In the genomic region with DNA sequence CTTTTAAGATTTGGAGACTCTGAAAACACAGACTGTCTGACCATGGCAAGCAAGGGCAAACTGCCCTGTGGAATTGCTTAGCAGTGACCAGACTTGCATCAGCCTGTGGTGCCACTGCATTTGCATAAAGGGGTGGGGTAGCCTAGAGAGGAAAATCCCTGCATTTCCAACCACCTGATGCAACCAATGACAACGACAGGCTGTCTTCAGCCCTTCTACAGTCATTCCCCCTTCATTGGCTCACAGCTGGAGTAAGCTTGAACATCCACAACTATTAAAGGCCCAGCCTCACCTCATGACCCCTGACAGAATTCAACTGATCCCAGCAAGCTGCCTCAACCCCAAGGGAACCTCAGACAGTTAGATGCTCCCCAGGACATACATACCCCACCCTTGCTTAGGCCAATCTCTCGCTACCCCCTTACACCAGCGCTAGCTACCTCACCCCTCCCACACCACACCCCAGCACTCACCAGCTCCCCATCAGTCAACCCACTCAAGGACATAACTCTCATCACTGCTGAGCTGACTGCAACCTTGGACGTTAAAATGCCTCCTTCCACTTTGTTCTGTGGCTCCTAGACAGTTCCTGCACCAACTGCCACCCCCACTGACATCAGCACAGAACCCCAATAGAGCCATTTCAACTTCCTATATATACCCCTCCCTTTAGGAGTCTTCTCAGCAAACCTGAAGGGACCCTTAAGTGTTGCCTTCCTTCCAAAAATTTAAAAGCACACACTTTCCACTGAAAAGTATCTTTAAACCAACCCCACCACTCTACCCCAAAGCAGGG, we compare ENCODE assay signal across 8 mouse cellular contexts. TPM values are rescaled to one million over a fixed set of nuclear protein-coding genes. Genes with fewer than 3 reads are reported as not detected.
DNase-seq lines count a peak whose midpoint lies in the region; ATAC-seq and TF ChIP-seq lines count a peak whose summit lies in the region.

No protein-coding gene starts in this region.

- no peak for ATAC-seq in neural tube, embryonic 11.5 days (ENCODE audit: insufficient read depth, low FRiP score, low TSS enrichment)
- ATAC-seq in hindbrain, embryonic 15.5 days (ENCODE audit: low FRiP score, low read depth), result no peak
- ATAC-seq in lung, embryonic 16.5 days (ENCODE audit: low read depth), result no peak
- peak; percentile 33; the same call in 1 of the 2 replicates for ATAC-seq in stomach, postnatal 0 days (ENCODE audit: low FRiP score, low TSS enrichment)

- WGBS in neural tube, embryonic 11.5 days, result 37% methylated on average over 4 of the region's 4 CpGs
- WGBS in hindbrain, embryonic 15.5 days, result 38% methylated on average over 4 of the region's 4 CpGs
- WGBS in lung, embryonic 16.5 days, result 50% methylated on average over 4 of the region's 4 CpGs
- 37% methylated on average over 4 of the region's 4 CpGs for WGBS in stomach, postnatal 0 days

- no peak for DNase-seq in neural tube, embryonic 11.5 days (ENCODE audit: low spot score)
- no peak for DNase-seq in neural tube, embryonic 10.5 days (ENCODE audit: extremely low spot score, low spot score)
- peak; percentile 72 for DNase-seq in brain, adult 2 months (ENCODE audit: low read depth, low spot score)
- DNase-seq in stomach, postnatal 0 days (ENCODE audit: low spot score), result peak; percentile 26
- DNase-seq in right cerebral cortex, adult 2 months (ENCODE audit: low spot score in 2 of 2), result no peak
- DNase-seq in embryo, embryonic 9.5 days (ENCODE audit: extremely low spot score), result no peak

- no peak for TF ChIP-seq CTCF in stomach, postnatal 0 days (IDR thresholded peaks at IDR 0.05; ENCODE audit: low read depth)

- H3K4me1 ChIP-seq in neural tube, embryonic 11.5 days (ENCODE audit: control insufficient read depth, insufficient read depth, low read length), result peaks cover 33% of the 10 kb centered on the region
- peaks cover 56% of the 10 kb centered on the region for H3K4me1 ChIP-seq in hindbrain, embryonic 15.5 days (replicated peaks)
- H3K4me1 ChIP-seq in lung, embryonic 16.5 days (replicated peaks; ENCODE audit: control insufficient read depth, insufficient read depth, low read length), result peaks cover 49% of the 10 kb centered on the region
- H3K4me1 ChIP-seq in stomach, postnatal 0 days (replicated peaks; ENCODE audit: control insufficient read depth, insufficient read depth), result peaks cover 22% of the 10 kb centered on the region

- peak overlapping the region; percentile 49 for H3K4me3 ChIP-seq in neural tube, embryonic 11.5 days (ENCODE audit: low read depth, low read length)
- H3K4me3 ChIP-seq in hindbrain, embryonic 15.5 days, result peak overlapping the region; percentile 49
- no peak overlapping the region for H3K4me3 ChIP-seq in lung, embryonic 16.5 days (ENCODE audit: low read length)
- no peak overlapping the region for H3K4me3 ChIP-seq in stomach, postnatal 0 days (ENCODE audit: low read depth, low read length)

- peak overlapping the region; percentile 61 for H3K9ac ChIP-seq in neural tube, embryonic 11.5 days (ENCODE audit: low read length)
- H3K9ac ChIP-seq in hindbrain, embryonic 15.5 days, result peak overlapping the region; percentile 55; the same call in 1 of the 2 replicates
- no peak overlapping the region for H3K9ac ChIP-seq in lung, embryonic 16.5 days (ENCODE audit: low read length)
- H3K9ac ChIP-seq in stomach, postnatal 0 days (ENCODE audit: low read length), result peak overlapping the region; percentile 52; the same call in 1 of the 2 replicates

- H3K27me3 ChIP-seq in neural tube, embryonic 11.5 days (ENCODE audit: control insufficient read depth, insufficient read depth, low read length), result no peaks in the 10 kb centered on the region
- H3K27me3 ChIP-seq in hindbrain, embryonic 15.5 days, result no peaks in the 10 kb centered on the region
- H3K27me3 ChIP-seq in lung, embryonic 16.5 days (ENCODE audit: control insufficient read depth, insufficient read depth, low read depth, low read length), result no peaks in the 10 kb centered on the region
- no peaks in the 10 kb centered on the region for H3K27me3 ChIP-seq in stomach, postnatal 0 days (ENCODE audit: control insufficient read depth, insufficient read depth, low read length)

- peak overlapping the region; percentile 94 for H3K4me2 ChIP-seq in neural tube, embryonic 11.5 days (ENCODE audit: low read depth)
- peak overlapping the region; percentile 86 for H3K4me2 ChIP-seq in hindbrain, embryonic 15.5 days
- H3K4me2 ChIP-seq in lung, embryonic 16.5 days (ENCODE audit: low read depth, low read length), result peak overlapping the region; percentile 95; the same call in 1 of the 2 replicates
- H3K4me2 ChIP-seq in stomach, postnatal 0 days (replicated peaks; ENCODE audit: low read depth), result peak overlapping the region; percentile 72

- no peaks in the 10 kb centered on the region for H3K9me3 ChIP-seq in neural tube, embryonic 11.5 days (ENCODE audit: control insufficient read depth, low read length)
- H3K9me3 ChIP-seq in hindbrain, embryonic 15.5 days, result no peaks in the 10 kb centered on the region
- H3K9me3 ChIP-seq in lung, embryonic 16.5 days (ENCODE audit: control insufficient read depth, low read length), result no peaks in the 10 kb centered on the region
- H3K9me3 ChIP-seq in stomach, postnatal 0 days (ENCODE audit: control insufficient read depth, low read length), result no peaks in the 10 kb centered on the region

- no peak overlapping the region for H3K27ac ChIP-seq in neural tube, embryonic 11.5 days (ENCODE audit: low read depth, low read length)
- no peak overlapping the region for H3K27ac ChIP-seq in hindbrain, embryonic 15.5 days (replicated peaks)
- no peak overlapping the region for H3K27ac ChIP-seq in lung, embryonic 16.5 days (ENCODE audit: low read length)
- 0 out of 2 replicates have a peak overlapping the region, but pooled peaks have one; percentile 45 for H3K27ac ChIP-seq in stomach, postnatal 0 days (replicated peaks)

- TF ChIP-seq EP300 in stomach, postnatal 0 days (optimal IDR thresholded peaks at IDR 0.05), result no peak

- H3K36me3 ChIP-seq in neural tube, embryonic 11.5 days (ENCODE audit: control insufficient read depth, insufficient read depth, low read length), result peaks cover 30% of the 10 kb centered on the region
- peaks cover 42% of the 10 kb centered on the region for H3K36me3 ChIP-seq in hindbrain, embryonic 15.5 days
- peaks cover 38% of the 10 kb centered on the region for H3K36me3 ChIP-seq in lung, embryonic 16.5 days (ENCODE audit: control insufficient read depth, insufficient read depth, low read length)
- peaks cover 32% of the 10 kb centered on the region for H3K36me3 ChIP-seq in stomach, postnatal 0 days (ENCODE audit: control insufficient read depth, insufficient read depth, low read length)

RNA-seq across cellular contexts. Expression of a gene that starts 6.9 kb away (rescaled TPM):
- 45.4 and 46.8 TPM in 2 replicates for polyA plus RNA-seq in neural tube, embryonic 11.5 days (2014; fragmentation: Nextera tagmentation; extraction: Ambion mirVana)
- polyA plus RNA-seq in hindbrain, embryonic 15.5 days (2015; fragmentation: Nextera tagmentation; extraction: Ambion mirVana), result 74.3 and 80.5 TPM in 2 replicates
- 68.2 and 68.8 TPM in 2 replicates for polyA plus RNA-seq in lung, embryonic 16.5 days (2015; fragmentation: Nextera tagmentation; extraction: Ambion mirVana)
- polyA plus RNA-seq in stomach, postnatal 0 days (2015; fragmentation: Nextera tagmentation; extraction: Ambion mirVana), result 32.4 and 35.6 TPM in 2 replicates

RNA-seq across cellular contexts. Expression of a gene that starts 26.8 kb away (rescaled TPM):
- 44.8 and 46.5 TPM in 2 replicates for polyA plus RNA-seq in neural tube, embryonic 11.5 days (2014; fragmentation: Nextera tagmentation; extraction: Ambion mirVana)
- 21.9 and 25.9 TPM in 2 replicates for polyA plus RNA-seq in hindbrain, embryonic 15.5 days (2015; fragmentation: Nextera tagmentation; extraction: Ambion mirVana)
- polyA plus RNA-seq in lung, embryonic 16.5 days (2015; fragmentation: Nextera tagmentation; extraction: Ambion mirVana), result 131 and 135 TPM in 2 replicates
- polyA plus RNA-seq in stomach, postnatal 0 days (2015; fragmentation: Nextera tagmentation; extraction: Ambion mirVana), result 84.7 and 95.1 TPM in 2 replicates

RNA-seq across cellular contexts. Expression of a gene that starts 33.9 kb away (rescaled TPM):
- 133 and 135 TPM in 2 replicates for polyA plus RNA-seq in neural tube, embryonic 11.5 days (2014; fragmentation: Nextera tagmentation; extraction: Ambion mirVana)
- polyA plus RNA-seq in hindbrain, embryonic 15.5 days (2015; fragmentation: Nextera tagmentation; extraction: Ambion mirVana), result 66.0 and 78.0 TPM in 2 replicates
- 100 and 102 TPM in 2 replicates for polyA plus RNA-seq in lung, embryonic 16.5 days (2015; fragmentation: Nextera tagmentation; extraction: Ambion mirVana)
- polyA plus RNA-seq in stomach, postnatal 0 days (2015; fragmentation: Nextera tagmentation; extraction: Ambion mirVana), result 30.5 and 38.7 TPM in 2 replicates

RNA-seq across cellular contexts. Expression of a gene that starts 45.5 kb away (rescaled TPM):
- 19.9 and 20.9 TPM in 2 replicates for polyA plus RNA-seq in neural tube, embryonic 11.5 days (2014; fragmentation: Nextera tagmentation; extraction: Ambion mirVana)
- polyA plus RNA-seq in hindbrain, embryonic 15.5 days (2015; fragmentation: Nextera tagmentation; extraction: Ambion mirVana), result 55.6 and 64.2 TPM in 2 replicates
- 15.4 and 16.6 TPM in 2 replicates for polyA plus RNA-seq in lung, embryonic 16.5 days (2015; fragmentation: Nextera tagmentation; extraction: Ambion mirVana)
- polyA plus RNA-seq in stomach, postnatal 0 days (2015; fragmentation: Nextera tagmentation; extraction: Ambion mirVana), result 17.6 and 17.8 TPM in 2 replicates

Comparison
In these comparisons a context has a peak if more than half of its experiments do, and no peak if none do; other contexts are left out.
1. DNase-seq: peak in brain, adult 2 months (single experiment) and stomach, postnatal 0 days (single experiment); none in neural tube, embryonic 11.5 days (single experiment), neural tube, embryonic 10.5 days (single experiment), right cerebral cortex, adult 2 months (0 of 2) and embryo, embryonic 9.5 days (single experiment).
2. H3K4me3 ChIP-seq: peak in neural tube, embryonic 11.5 days (single experiment) and hindbrain, embryonic 15.5 days (single experiment); none in lung, embryonic 16.5 days (single experiment) and stomach, postnatal 0 days (single experiment).
3. Peak in every context shown above with its lines, with median percentiles within 50 percentile points of each other: H3K4me2 ChIP-seq.